Mouse (Mus musculus) cerebellum, adult 11-12 months (tissue): ENCODE results near the gene Immt.
A peak's percentile ranks its signal among the peaks of the same experiment; 100 is the strongest.
"Not testable (repeated sequence)": the region's sequence is repeated elsewhere in the genome, so short reads cannot be mapped to it uniquely, and the experiment has no call there.

ENCODE experiments used
- DNase-seq: peaks from one replicate; pipeline ENCODE4 v3.0.0; 2022

Immt gene

GRCm38 (mm10) chr6:71846906-71847305 lies 15.8 kb downstream of the Immt start:
- DNase-seq, result not testable (repeated sequence)

- DNase-seq, result no peak
These were observed 36.6 kb downstream of the Immt start for GRCm38 (mm10) chr6:71867751-71868150.

DNA sequence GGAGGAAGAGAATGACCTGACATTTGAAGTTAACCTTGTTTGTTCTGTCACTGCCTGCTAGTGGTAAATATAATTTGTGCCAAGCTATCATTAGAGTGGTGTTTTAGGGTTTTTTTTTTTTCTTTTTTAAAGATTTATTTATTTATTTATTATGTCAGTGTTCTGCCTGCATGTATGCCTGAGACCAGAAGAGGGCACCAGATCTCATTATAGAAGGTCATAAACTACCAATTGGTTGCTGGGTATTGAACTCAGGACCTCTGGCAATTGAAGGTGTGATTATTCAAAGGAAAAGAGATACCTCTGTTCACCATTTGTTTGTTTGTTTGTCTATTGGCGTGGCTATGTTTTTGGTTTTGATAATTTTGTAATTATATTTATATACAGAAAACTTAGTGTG lies 37.7 kb downstream of the Immt start:
- DNase-seq, result no peak

- DNase-seq, result no peak
These were observed 40.3 kb downstream of the Immt start for GRCm38 (mm10) chr6:71871396-71871795.

DNA sequence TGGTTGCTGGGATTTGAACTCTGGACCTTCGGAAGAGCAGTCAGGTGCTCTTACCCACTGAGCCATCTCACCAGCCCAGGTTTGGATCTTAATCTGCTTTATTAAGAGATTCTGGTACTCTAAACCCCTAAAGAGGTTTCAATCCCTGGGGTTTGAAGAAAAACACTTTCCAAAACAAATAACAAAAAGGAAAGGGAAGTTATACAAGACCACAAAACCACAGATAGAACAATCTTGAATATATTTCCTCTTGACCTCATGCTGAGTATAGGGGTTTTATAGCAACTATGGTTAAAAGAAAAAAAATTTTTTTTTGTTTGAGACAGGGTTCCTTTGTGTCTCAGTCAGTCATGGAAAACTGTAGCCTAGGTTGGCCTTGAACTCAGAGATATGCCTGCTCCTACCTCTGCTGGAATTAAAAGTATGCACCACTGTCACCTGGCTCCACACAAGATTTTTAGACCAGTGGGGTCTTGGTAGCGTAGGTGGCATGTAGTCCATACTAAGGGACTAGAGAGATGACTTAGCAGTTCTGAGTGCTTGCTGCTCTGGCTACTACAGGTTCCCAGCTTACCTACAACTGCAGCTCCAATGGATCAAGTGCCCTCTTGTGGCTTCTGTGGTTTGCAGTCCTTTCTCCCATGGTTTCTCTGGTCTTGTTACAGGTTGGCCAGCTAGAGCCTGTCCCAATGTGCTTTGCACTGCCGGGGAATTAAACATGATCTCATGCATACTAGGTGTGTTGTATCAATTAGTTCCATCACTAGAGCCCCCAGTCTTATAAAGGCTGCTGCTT lies 47.0 kb downstream of the Immt start:
- DNase-seq, result no peak

- DNase-seq, result no peak
These were observed 62.1 kb downstream of the Immt start for GRCm38 (mm10) chr6:71893263-71893662.

GRCm38 (mm10) chr6:71907702-71908235 lies 76.6 kb downstream of the Immt start:
- no peak for DNase-seq

GRCm38 (mm10) chr6:71908481-71909381 lies 77.6 kb downstream of the Immt start, which contains the start of the genes Ptcd3 and Polr1a:
Gene Ptcd3, minus strand, starts transcription at chr6:71908750.
Gene Polr1a, plus strand, starts transcription at chr6:71909053.
- peak; percentile 88 for DNase-seq

GRCm38 (mm10) chr6:71909384-71909783 lies 78.3 kb downstream of the Immt start:
- no peak for DNase-seq

DNA sequence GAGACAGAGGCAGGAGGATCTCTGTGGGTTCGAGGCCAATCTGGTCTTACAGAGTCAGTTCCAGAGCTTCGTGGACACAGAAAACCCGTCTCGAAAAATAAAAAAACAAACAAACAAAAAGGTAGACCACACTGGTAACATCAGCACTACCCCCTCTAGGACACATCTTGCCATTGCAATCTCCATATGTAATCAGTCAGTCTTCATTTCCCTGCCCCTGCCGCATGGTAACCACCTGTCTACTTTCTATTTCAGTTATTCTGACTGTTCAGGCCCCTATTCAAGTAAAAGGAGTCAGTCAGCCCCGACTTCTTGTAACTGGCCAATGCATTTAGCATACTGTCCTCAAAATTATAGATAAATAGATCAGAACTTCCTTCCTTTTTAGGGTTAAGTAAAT lies 78.7 kb downstream of the Immt start:
- DNase-seq, result no peak

GRCm38 (mm10) chr6:71911686-71912450 lies 80.7 kb downstream of the Immt start:
- DNase-seq, result no peak

GRCm38 (mm10) chr6:71920752-71921151 lies 89.6 kb downstream of the Immt start:
- DNase-seq, result no peak

- not testable (repeated sequence) for DNase-seq
These were observed 94.1 kb downstream of the Immt start for GRCm38 (mm10) chr6:71925233-71925632.
